Mouse (Mus musculus) heart, adult 8-10 months (tissue): Measurements from ENCODE around the gene Sept9. TPM values are rescaled to one million over a fixed set of nuclear protein-coding genes. Genes with fewer than 3 reads are reported as not detected.

Experiments used
- DNase-seq: peaks from one replicate; pipeline ENCODE4 v3.0.0; 2022; ENCODE audit warnings: low spot score
- total RNA-seq, 4 experiments: library from RNA; stranded (reverse); gene quantifications; 2 replicates each; pipeline ENCODE4 v1.2.4; 2022

Gene Sept9
- total RNA-seq, 4 experiments from 2014 or later = 26.5 to 38.8 (median 31.0) TPM

DNA sequence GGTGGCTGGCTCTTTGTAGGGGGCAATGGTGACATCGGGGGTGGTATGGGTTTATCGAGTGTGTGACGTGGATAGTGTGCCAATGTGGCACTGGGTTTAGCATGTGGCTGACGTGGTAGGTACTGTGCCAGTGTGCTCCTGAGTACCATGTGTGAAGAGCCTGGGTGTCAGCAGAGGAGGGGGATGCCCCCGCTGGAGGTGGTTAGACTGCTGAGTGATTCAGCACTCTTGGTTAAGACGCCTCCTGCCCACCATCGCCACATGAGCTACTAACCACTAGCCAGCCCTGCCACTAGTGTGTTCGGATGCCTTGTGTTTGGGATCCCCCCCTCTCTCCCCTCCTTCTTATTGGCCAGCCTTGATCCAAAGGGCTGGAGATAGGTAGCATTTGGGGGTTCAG, 21.3 kb downstream of the Sept9 start:
- no peak for DNase-seq

DNA sequence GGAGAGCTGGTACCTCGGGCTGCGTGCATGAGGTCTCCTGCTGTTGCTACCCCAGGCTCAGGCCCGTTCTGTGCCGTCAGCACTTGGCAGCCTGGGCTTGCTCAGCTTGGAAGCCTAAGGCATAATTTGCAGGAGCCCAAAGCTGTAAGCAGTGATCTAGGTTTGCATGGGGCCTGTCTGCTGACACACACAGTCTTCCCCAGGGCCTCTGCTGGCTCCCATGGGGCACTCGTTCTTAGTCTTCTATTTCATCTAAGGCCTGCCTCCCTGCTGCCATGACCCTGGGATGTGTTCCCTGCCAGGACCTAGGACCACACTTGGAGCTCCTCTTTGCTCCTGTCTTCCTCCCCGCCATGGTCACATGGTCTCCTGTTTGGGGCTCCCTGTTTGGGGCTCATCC, 21.7 kb downstream of the Sept9 start:
- no peak for DNase-seq

DNA sequence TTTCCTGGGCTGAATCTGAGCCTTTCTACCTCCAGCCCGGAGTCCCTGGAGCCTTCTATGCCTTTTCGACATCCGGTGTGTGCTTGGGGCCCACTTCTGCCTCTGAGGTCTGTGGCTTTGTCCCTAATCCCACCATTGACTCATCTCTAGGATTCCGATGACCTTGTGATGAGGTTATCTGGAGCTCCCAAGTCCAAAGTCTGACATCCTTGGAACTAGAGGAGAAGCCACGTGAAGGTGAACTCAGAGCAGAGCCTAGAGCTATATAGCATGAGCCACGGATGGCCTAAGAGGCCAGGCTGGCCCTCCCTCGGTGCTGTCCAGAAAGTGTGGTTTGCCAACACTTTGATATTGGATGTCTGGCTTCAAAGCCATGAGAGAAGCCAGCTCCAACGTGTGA, 23.4 kb downstream of the Sept9 start:
- no peak for DNase-seq

DNA sequence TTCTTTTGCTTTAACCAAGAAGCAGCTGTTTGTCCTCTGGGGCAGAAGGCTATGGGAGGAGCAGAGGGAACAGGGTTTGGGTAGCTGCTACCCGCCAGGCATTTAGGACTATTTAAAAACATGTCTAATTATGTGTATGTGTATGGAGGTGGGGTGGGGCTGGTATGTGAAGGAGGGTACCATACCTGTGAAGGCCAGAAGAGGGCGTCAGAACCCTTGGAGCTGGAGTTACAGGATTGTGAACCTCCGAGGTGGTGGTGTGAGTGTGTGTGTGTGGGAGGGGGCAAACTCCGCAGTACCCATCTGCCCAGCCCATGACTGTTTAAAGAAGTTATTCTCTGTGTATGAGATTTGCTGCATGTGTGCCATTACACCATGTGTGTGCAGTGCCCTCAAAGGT, 25.3 kb downstream of the Sept9 start:
- no peak for DNase-seq

DNA sequence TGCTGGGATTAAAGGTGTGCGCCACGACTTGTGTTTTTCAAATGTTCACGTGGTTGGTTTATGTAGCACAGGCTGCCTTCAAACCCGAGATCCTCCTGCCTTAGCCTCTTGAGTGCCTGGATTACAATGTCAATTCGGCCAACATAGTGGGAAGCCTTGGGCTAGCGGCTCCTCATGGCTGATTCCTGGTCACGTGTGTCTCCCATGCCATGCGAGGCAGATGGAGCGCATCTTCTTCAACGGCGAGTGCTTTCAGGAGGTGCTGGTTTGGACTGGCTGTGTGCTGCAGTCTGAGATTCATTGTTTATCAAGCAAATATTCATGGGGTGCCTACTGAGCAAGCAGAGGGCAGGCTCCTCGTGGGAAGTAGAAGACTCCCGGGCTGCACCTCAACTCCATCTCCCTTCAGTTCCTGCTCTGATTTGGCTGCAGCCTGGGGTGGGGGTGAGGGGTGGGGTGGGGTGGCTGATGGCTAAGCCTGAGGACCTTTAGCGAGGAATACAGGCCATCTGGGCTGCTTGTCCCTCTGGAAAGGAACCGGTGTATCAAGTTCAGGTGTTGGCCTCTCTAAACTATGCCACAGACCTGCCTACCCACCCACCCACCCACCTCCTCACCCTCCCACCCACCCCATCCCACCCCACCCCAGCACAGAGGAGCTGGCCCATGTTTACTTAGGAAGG, 26.2 kb downstream of the Sept9 start:
- no peak for DNase-seq

DNA sequence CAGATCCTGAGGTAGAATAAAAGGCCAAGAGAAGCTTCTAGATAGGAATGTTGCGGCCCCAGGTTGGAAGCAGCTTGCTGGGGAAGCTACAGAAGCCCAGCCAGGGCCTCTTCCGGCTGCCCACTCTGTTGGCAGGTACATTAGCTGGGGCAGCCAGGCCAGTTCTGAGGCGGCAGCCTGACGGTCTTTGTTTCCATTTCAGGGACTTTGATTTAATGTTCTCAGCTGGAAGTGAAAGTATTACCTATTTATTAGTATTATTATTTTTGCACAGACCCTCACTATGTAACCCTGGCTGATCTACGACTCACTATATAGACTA, 26.7 kb downstream of the Sept9 start:
- no peak for DNase-seq

DNA sequence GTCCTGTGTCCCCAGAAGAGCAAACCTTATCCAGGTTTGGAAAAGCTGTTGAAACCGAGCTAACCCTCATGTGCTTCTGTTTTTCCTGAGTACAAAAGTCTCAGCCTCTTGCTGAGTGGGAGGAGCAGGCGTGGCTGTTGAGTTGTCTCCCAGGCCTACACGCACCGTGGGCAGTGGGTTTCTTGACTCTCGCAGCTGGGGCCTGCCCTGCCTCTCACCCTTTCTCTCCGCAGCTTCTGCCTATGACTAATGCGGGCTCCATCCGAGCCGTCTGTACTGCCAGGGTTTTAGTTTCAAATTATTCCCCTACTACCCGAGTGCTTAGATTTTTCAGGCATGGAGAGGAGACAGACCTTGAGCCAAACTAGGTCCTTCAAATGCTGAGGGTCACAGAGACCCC, 28.7 kb downstream of the Sept9 start:
- DNase-seq = no peak

DNA sequence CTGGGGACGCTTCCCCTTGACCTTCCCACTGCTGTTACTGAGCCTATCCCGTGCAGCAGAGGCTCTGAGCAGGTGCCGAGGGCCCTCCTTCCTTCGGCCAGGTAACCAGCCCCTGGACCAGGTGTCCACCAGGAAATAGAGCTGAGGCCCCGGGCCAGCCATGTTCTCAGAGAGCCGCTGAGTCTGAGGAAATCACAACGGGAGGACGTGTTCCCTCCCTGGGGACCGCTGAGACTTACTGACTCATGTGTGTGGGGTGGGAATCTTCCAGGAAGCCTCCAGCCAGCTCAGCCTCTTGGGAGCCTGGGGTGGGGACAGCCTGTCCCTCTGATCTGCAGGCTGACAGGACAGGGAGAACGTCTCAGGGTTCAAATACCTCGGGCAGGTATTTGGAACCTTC, 32.1 kb downstream of the Sept9 start:
- DNase-seq = peak; percentile 75

DNA sequence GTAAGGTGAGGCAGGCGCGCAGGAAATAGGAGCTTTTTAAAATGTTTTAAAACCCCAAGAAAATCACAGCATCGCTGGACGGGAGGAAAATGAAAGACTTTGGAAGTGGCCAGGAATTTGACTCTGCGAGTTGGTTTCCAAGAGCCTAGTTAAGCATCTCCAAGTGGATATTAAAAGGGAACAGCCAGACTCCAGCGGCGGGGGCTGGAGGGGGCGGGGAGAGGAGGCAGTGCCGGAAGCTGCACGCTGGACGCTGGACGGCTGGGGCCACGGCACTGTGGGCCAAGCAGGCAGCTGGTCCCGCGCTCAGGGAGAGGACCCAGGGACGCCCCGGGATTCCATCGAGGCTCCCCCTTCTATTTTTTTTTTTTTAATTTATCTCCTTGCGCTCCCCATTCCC, 32.6 kb downstream of the Sept9 start:
- DNase-seq = peak; percentile 63

DNA sequence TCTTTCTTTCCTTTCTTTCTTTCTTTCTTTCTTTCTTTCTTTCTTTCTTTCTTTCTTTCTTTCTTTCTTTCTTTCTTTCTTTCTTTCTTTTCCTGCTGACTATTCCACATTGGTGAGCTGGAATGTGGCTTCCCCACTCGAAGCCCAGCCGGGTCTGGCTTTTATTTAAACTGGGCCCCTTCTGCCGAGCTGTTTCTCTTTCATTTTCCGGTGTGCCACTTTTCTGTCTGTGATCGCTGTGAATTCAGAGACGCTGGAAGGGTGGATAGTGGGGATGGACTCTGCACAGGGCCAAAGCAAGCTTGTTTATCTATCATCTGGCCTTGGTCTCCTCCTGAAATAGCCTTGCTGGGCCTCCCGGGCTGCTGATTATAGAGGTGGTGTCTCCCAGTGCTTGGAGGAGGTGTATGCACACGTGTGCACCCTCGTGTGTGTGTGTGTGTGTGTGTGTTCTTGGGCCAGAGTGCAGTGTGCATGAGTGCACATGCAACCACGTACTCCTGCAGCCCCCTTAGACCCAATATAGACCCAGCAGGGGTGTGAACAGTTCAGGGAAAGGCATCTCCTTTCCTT, 33.5 kb downstream of the Sept9 start:
- no peak for DNase-seq

DNA sequence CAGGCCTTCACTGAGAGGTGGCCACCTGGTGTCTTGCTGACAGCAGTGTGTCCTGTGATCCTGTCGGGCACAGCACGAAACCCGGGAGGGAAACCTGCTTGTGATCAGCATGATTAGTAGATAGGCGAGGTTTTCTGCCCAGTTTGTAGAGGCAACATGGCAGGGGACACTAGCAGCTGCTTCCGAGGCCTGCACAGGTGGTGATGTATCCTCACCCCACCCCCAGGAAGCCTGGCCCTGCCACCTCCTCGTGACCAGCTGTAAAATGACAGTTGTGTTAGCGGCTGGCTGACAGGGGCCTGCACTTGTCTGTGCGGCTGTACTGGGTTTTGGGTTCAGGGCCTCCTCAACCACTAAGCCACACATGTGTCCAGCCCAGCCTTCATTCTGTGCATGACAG, 34.4 kb downstream of the Sept9 start:
- DNase-seq = no peak

DNA sequence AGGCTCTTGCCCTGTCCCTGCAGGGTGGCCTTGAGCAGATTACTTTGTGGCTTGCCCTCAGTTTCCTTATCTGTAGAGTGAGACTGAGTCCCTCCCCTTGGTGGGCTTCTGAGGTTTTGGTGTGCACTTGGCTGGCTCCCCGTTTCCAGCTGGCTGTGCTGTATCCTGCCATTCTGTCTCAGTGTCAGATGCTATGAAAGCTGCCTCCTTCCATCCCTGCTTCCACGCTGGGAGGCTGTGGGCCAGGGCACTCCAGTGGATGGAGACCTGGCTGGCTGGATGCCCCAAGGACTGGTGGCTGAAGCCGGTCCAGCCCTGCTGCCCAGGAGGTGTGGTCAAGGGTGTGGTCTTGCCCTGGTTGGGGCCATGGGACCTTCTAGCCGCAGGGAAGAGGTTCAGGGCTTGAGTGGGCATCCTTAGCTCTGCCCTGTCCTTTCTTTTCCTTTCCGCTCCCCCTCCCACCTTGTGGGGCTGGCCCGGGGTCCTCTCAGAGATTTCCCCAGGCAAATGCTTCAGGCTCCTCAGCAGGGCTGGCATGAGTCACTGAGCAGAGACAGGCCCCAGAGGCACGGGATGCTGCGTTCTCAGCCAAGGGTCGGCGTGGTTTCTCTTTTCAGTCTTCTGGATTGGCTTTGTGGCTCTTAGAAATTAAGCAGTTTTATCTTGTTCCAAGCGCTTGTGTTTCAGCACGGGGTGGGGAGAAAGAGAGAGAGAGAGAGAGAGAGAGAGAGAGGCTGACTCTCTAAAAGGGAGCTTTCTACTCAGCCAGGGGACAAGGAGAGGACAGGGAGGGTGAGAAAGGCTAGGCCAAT, 35.8 kb downstream of the Sept9 start:
- peak; percentile 46 for DNase-seq

DNA sequence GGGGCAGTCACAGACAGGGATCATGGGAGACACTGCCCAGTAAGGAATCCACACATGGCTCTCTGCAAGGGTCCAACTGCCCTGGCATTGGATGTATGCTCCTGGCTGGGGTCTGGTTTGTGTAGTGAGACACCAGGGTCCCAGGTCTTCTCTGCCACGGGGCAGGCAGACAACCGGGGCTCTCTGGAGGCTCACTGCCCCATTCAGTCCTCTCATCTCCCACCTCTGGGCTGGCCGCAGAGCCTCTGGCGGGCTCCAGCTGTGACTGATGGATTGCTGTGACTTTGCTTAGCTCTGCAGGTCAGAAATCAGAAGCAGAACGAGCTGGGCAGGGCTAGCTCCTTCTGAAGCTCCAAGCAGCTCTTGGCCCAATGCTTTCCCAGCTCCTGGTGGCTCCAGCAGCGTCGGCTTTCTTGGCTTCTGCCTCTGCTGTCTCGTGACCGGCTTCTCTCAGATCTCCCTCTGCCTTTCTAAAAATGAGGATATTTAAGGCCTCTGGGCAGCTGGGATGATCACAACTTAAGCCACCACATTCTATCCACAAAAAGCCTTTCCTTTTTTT, 36.5 kb downstream of the Sept9 start:
- no peak for DNase-seq

DNA sequence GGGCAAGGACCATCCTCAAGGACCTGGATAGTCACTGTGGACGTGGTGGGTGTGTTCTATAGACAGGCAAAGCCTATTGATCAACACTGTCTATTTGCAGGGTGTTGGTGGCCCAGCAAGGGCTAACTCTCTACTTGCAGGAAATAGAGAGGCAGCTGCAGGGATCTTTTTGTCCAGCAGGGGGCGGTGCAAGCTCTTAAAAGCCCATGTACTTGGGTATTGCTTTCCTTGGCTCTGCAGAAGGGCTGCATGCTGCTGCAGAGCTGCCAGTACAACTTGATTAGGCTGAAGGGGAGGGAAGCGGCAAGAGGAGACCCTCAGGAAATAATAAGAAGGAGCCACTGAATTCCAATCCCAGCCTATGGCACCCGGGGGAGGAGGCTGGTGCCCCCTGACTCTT, 38.7 kb downstream of the Sept9 start:
- peak; percentile 94 for DNase-seq

DNA sequence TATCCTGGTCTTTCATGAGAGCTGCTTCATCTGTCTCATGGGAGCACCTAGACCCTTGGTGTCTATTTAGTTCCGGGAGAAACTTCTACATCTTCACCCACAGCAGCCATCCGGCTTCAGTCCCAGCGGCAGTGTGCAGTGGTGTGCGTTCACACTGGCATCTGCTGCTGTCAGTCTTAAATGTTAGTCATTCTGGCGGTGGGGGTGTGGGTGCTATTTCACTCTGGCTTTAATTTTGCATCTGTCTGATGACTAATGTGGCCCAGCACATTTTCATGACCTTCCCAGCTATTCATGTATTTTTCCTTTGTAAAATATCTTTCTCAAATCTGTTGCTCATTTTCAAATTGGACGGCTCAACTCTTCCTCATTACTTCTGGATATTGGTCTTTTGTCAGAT, 40.2 kb downstream of the Sept9 start:
- DNase-seq = no peak

DNA sequence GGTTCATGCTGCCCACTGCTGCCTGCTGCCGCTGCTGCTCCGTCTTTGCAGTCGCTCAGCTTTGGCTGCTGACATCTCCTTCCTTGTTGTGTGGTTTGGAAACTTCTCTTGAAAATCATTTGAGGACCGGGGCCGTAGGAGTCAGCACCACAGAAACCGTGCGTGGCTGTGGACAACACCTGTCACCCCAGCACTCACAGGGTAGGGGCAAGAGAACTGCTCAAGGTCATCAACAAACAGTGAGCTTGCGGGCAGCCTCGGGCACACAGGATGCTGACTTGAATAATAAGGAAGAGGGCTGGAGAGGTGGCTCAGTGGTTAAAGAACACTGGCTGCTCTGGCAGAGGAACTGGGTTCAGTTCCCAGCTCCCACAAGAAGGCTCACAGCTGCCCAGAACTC, 40.9 kb downstream of the Sept9 start:
- no peak for DNase-seq

DNA sequence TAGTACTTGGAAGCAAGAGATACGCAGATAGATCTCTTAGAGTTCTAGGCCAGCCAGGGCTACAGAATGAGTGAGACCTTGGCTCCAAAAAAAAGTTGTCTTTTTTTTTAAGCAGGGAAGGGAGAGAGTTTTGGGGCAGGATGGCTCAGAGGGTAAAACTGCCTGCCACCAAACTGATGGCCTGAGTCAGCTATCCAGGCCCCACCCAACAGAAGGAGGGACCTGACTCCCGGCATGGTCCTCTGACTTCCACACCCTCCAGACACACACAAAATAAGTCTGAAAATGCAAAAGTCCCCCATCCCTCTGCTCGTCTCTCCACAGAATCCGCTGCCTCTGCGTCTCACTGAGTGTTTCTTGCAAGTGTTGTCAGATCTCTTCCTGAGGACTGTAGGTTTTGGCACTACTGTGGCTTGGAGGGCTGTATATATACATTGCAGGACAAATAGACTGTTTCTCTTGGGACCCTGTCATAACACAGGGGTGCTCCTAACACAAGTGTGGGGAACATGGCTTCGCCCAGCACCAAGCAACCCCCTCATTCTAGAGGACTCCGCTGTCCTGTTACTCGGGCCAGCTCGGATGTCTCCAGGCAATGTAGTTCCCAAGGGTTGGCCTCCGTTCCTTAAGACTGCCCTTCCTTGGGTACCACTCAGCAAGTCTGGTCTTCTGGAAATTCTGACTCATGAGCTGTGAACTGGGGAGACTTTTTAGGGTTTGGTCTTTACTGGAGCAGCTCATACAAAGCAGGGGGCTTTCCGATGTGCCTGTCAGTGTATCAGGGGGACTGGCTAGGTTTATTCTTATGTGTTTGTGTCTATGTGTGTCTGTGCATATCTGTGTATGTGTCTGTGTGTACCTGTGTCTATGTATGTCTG, 41.6 kb downstream of the Sept9 start:
- DNase-seq = no peak

DNA sequence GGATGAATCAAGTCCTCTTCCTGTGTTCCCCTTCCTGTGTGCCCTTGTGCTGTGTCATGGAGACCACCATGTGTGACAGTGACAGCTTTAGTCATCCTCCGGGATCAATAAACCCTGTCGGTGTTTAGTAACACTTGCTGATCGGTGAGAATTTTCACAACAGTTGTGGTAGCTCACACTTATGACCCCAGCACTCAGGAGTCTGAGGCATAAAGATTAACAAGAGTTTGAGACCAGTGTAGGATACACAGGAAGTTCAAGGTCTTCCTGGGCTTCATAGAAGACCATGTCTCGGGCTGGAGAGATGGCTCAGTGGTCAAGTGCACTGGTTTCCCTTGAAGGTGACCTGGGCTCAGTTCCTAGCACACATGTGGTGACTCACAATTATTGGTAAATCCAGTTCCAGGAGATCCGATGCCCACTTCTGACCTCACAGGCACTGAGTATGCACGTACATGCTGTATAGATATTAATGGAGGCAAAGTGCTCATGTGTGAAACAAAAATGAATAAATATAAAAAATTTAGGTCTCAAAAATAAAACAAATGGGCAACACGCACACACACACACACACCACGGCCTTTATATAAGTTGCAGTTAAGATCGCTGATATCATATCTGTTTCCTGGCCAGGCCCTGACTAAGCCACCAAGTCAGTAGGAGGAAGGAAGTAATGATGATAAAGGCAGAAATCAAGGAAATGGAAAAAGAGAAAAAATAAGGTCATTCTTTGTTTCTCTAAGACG, 43.1 kb downstream of the Sept9 start:
- no peak for DNase-seq

DNA sequence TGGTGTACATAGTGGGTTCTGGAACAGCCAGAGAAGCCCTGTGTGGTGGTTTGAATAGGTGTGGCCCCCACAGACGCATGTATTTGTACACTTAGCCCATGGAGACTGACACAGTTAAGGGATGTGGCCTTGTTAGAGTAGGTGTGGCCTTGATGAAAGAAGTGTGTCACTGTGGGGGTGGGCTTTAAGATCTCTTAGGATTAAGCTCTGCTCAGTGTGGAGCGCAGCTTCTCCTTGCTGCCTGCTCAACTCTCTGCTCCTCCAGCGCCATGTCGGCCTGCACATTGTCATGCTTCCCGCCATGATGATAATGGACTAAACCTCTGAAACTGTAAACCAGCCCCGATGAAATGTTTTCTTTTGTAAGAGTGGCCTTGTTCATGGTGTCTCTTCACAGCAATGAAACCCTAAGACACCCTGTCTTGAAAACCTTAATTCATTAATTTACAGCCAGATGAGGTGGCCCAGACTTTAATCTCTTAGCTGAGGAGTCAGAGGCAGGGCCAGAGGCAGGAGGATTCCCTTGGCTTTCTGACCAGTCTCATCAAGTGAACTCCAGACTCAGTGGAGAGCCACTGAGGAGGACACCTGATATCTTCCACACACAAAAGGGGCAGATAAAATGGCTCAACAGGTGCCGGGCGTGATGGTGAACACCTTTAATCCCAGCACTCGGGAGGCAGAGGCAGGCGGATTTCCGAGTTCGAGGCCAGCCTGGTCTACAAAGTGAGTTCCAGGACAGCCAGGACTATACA, 44.3 kb downstream of the Sept9 start:
- DNase-seq = no peak

DNA sequence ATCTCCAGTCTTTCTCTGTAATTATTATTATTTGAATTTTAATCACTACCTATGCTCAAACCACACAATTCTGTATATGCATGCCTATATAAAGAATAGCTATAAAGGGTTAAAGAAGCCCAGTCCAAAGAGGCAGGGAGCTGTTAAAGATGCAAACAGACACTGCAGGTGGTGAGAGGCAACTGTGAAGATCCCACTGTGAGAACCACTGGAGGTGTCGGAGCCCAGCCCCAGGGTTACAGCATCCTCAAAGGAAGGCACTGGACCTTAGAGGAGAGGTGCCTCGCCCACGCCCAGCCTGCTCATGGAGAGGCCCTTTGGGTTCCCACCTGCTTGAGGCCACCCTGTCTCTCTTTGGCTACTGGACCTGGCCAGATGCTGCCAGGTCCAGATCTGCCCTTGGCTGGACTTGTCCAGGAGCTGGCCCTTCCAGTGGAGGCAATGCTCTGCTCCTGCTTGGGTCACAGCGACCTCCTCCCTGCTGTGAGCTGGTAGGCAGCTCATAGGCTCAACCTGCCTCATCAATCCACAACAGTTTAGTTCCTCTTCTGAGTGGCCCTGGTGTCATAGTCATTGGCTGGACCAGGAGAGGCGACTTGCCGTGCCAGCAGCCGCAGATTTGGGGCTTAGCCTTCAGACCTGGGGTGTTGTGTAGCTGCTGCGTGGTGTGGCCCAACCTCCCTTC, 45.7 kb downstream of the Sept9 start:
- DNase-seq = no peak
